Mouse (Mus musculus) kidney, embryonic 15.5 days (tissue): ENCODE measurements at regions not wholly inside any gene's neighbourhood (a gene's known extent, or its start where the extent isn't known, plus 50 kb on each side); places are given as distances from the start of the nearest gene placed in this dataset.
"Not testable (repeated sequence)": the region's sequence is repeated elsewhere in the genome, so short reads cannot be mapped to it uniquely, and the experiment has no call there.

Source experiments
- ATAC-seq: fragments of 200-750 bp; cut with Nextera tagmentation; replicated peaks from 2 replicates; pipeline ENCODE4 v1.8.0; 2017; ENCODE audit warnings: moderate TSS enrichment; ENCODE audit not compliant: low FRiP score
- H3K27ac ChIP-seq: fragments of 300-500 bp; sonication (generic); 2 replicates; pipeline ENCODE4 v1.5.1; 2015; ENCODE audit warnings: mild to moderate bottlenecking, inconsistent platforms
- H3K27me3 ChIP-seq: fragments of 300-500 bp; sonication (generic); 2 replicates; pipeline ENCODE4 v1.6.1; 2015; ENCODE audit warnings: inconsistent platforms
- H3K36me3 ChIP-seq: fragments of 300-500 bp; sonication (generic); 2 replicates; pipeline ENCODE4 v1.6.1; 2015; ENCODE audit warnings: inconsistent platforms
- H3K4me1 ChIP-seq: fragments of 300-500 bp; sonication (generic); 2 replicates; pipeline ENCODE4 v1.6.1; 2015; ENCODE audit warnings: inconsistent platforms
- H3K4me2 ChIP-seq: fragments of 300-500 bp; sonication (generic); 2 replicates; pipeline ENCODE4 v1.6.1; 2015; ENCODE audit warnings: moderate library complexity, mild to moderate bottlenecking, inconsistent platforms
- H3K4me3 ChIP-seq: fragments of 300-500 bp; sonication (generic); replicated peaks from 2 replicates; pipeline ENCODE4 v1.5.1; 2015; ENCODE audit warnings: mild to moderate bottlenecking, inconsistent platforms
- H3K9ac ChIP-seq: fragments of 300-500 bp; sonication (generic); 2 replicates; pipeline ENCODE4 v1.6.1; 2015; ENCODE audit warnings: mild to moderate bottlenecking, inconsistent platforms
- H3K9me3 ChIP-seq: fragments of 300-500 bp; sonication (generic); replicated peaks from 2 replicates; pipeline ENCODE4 v1.6.1; 2016; ENCODE audit warnings: inconsistent platforms
- WGBS: fragments of 180-500 bp; shearing (Covaris S2); methylation state at CpG from one replicate; pipeline ENCODE4 v1.1.7; 2015; ENCODE audit warnings: mixed read lengths; 5-methylcytosine and 5-hydroxymethylcytosine counted together

GRCm38 (mm10) chr14:53523430-53523829 is 730.5 kb downstream of the Dad1 start:
- not testable (repeated sequence) for H3K4me1 ChIP-seq, H3K9me3 ChIP-seq, H3K9ac ChIP-seq, ATAC-seq, H3K4me2 ChIP-seq, H3K27me3 ChIP-seq, H3K4me3 ChIP-seq, H3K27ac ChIP-seq, H3K36me3 ChIP-seq
- WGBS = no CpG with 5 or more reads among the region's 3 CpGs

- not testable (repeated sequence) for H3K9me3 ChIP-seq, H3K9ac ChIP-seq, H3K36me3 ChIP-seq, ATAC-seq, H3K27ac ChIP-seq, H3K27me3 ChIP-seq, H3K4me3 ChIP-seq, H3K4me1 ChIP-seq, H3K4me2 ChIP-seq
- no CpG with 5 or more reads among the region's 1 CpGs for WGBS
Observed at GRCm38 (mm10) chr14:53518954-53519353, 735.0 kb downstream of the Dad1 start.

- H3K27me3 ChIP-seq, H3K27ac ChIP-seq, H3K4me3 ChIP-seq, H3K9me3 ChIP-seq, H3K4me2 ChIP-seq, H3K4me1 ChIP-seq, H3K9ac ChIP-seq, ATAC-seq, H3K36me3 ChIP-seq: not testable (repeated sequence)
- WGBS = no CpG with 5 or more reads among the region's 10 CpGs
Observed at GRCm38 (mm10) chr14:53516623-53517238, 737.2 kb downstream of the Dad1 start.

GRCm38 (mm10) chr14:53505389-53505788 is 748.5 kb downstream of the Dad1 start:
- H3K4me1 ChIP-seq, H3K4me2 ChIP-seq, H3K27me3 ChIP-seq, H3K36me3 ChIP-seq, ATAC-seq, H3K9ac ChIP-seq, H3K9me3 ChIP-seq, H3K27ac ChIP-seq, H3K4me3 ChIP-seq: not testable (repeated sequence)
- 46% methylated on average over 2 of the region's 2 CpGs for WGBS

GRCm38 (mm10) chr14:53488383-53488782 is 765.5 kb downstream of the Dad1 start:
- not testable (repeated sequence) for H3K27ac ChIP-seq, H3K36me3 ChIP-seq, H3K9ac ChIP-seq, H3K27me3 ChIP-seq, H3K4me2 ChIP-seq, H3K4me1 ChIP-seq, H3K4me3 ChIP-seq, H3K9me3 ChIP-seq
- ATAC-seq = peak; percentile 76
- 67% methylated on average over 8 of the region's 9 CpGs for WGBS

- ATAC-seq, H3K4me1 ChIP-seq, H3K4me3 ChIP-seq, H3K27ac ChIP-seq, H3K36me3 ChIP-seq, H3K9ac ChIP-seq, H3K4me2 ChIP-seq, H3K27me3 ChIP-seq, H3K9me3 ChIP-seq: not testable (repeated sequence)
- 26% methylated on average over 5 of the region's 5 CpGs for WGBS
Observed at GRCm38 (mm10) chr14:53487611-53488010, 766.3 kb downstream of the Dad1 start.

GRCm38 (mm10) chr14:53474170-53474569 is 779.7 kb downstream of the Dad1 start:
- not testable (repeated sequence) for H3K27me3 ChIP-seq, H3K4me2 ChIP-seq, ATAC-seq, H3K4me1 ChIP-seq, H3K27ac ChIP-seq, H3K9ac ChIP-seq, H3K36me3 ChIP-seq, H3K4me3 ChIP-seq, H3K9me3 ChIP-seq
- 90% methylated on average over 7 of the region's 7 CpGs for WGBS

GRCm38 (mm10) chr14:53460790-53461189 is 793.1 kb downstream of the Dad1 start:
- not testable (repeated sequence) for H3K4me3 ChIP-seq, H3K36me3 ChIP-seq, H3K9me3 ChIP-seq, ATAC-seq, H3K9ac ChIP-seq, H3K27me3 ChIP-seq, H3K4me1 ChIP-seq, H3K27ac ChIP-seq, H3K4me2 ChIP-seq

- Histone ChIP-seq H3K9ac (no peak overlapping the region), H3K36me3 (no peaks in the 10 kb centered on the region), H3K27ac (no peak overlapping the region), H3K4me3 (no peak overlapping the region), H3K4me1 (no peaks in the 10 kb centered on the region), H3K4me2 (no peak overlapping the region), H3K27me3 (no peaks in the 10 kb centered on the region), H3K9me3 (no peaks in the 10 kb centered on the region)
- 88% methylated on average over 1 of the region's 1 CpGs for WGBS
- no peak for ATAC-seq
Observed at GRCm38 (mm10) chr14:53454001-53454400, 799.9 kb downstream of the Dad1 start.

- H3K36me3 ChIP-seq, H3K4me2 ChIP-seq, H3K9me3 ChIP-seq, H3K4me3 ChIP-seq, H3K9ac ChIP-seq, ATAC-seq, H3K27me3 ChIP-seq, H3K4me1 ChIP-seq, H3K27ac ChIP-seq: not testable (repeated sequence)
Observed at GRCm38 (mm10) chr14:53439643-53440042, 814.3 kb downstream of the Dad1 start.

GRCm38 (mm10) chr14:53430130-53430529 is 823.8 kb downstream of the Dad1 start:
- 76% methylated on average over 3 of the region's 3 CpGs for WGBS
- H3K27ac ChIP-seq, ATAC-seq: not testable (repeated sequence)

GRCm38 (mm10) chr14:53428447-53428846 is 825.5 kb downstream of the Dad1 start:
- H3K36me3 ChIP-seq, H3K9me3 ChIP-seq, ATAC-seq, H3K4me3 ChIP-seq, H3K9ac ChIP-seq, H3K27ac ChIP-seq, H3K4me2 ChIP-seq, H3K4me1 ChIP-seq, H3K27me3 ChIP-seq: not testable (repeated sequence)
- WGBS = 78% methylated on average over 1 of the region's 1 CpGs

More at GRCm38 (mm10) chr14:53430130-53430529, 823.8 kb downstream of the Dad1 start:
- H3K36me3 ChIP-seq, H3K4me1 ChIP-seq, H3K9ac ChIP-seq, H3K4me3 ChIP-seq, H3K27me3 ChIP-seq, H3K4me2 ChIP-seq, H3K9me3 ChIP-seq: not testable (repeated sequence)

- not testable (repeated sequence) for ATAC-seq, H3K27me3 ChIP-seq, H3K4me1 ChIP-seq, H3K4me2 ChIP-seq, H3K9ac ChIP-seq, H3K27ac ChIP-seq, H3K9me3 ChIP-seq, H3K36me3 ChIP-seq, H3K4me3 ChIP-seq
- WGBS = 87% methylated on average over 10 of the region's 10 CpGs
Observed at GRCm38 (mm10) chr14:53427636-53428035, 826.3 kb downstream of the Dad1 start.
